Mouse (Mus musculus): ENCODE results near the gene Cenpm.

The Cenpm gene

DNA sequence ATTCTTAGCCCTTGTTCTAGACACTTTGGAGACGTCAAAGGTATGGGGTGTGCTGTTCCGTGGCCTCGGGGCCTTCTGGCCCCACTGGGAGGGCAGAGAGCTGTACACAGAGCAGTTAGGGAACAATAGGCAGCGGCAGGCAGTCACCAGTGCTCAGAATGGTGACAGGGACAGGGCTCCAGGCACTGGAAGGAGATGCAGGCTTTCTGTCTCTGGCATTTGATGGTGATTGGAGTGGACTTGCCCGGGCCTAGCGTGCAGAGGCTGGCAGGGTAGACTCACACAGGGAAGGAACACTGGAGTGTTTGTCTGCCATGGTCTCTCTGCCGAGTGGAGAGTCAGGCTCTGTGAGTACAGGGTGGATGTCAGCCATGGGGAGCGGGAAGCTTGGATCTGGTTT, 51.9 kb downstream of the Cenpm start:
- no peak for DNase-seq (ENCODE audit: low read depth)

DNA sequence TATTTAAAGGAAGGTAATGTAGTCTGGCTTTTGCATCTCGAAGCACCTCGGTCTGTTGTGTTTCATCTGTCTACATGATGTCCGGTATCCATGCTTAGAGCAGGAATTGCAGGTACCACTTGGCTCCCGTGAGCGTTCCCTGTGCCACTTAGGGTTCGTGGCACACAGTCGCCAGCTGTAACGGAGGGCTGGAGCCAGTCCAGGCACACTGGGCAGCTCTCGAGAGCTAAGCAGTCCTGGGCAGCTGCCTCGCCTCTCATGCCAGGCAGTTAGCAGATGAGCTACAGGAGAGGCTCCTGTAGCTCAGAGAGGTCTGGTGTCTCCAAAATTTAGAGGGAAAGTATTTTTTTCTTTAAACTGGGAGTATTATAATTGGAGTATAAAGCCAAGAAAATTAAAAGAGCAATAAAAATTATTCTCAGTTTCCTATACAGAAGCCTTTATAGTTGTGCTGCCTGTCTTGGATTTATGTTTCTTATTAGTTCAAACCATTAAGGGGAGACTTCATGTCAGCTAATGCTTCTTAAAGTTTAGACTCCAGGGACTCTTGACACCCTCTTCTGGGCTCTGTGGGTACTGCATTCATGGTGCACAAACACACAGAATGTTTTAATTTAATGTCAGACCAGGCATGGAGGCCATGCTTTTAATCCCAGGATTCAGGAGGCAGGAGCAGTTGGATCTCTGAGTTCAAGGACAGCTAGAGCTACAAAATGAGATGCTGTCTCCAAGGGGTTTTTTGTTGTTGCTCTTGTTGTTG, 55.9 kb downstream of the Cenpm start:
- DNase-seq (ENCODE audit: low read depth): peak; percentile 71

DNA sequence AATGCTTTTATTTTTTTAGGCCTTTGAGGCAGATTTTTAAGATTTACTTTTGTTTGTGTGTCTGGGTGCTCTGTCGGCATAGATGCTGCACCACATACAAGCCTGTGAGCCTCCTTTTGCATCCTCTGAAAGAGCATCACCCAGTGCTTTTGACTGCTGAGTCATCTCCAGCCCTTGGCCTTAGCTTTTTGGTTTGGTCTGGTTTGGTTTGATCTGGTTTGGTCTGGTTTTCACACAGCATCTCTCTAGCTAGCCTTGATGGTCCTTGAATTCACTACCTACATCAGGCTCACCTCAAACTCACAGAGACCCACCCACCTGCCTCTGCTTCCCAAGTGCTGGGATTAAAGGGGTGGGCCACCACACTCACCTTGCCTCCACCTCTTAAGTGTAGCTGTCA, 56.6 kb downstream of the Cenpm start:
- DNase-seq (ENCODE audit: low read depth): no peak

DNA sequence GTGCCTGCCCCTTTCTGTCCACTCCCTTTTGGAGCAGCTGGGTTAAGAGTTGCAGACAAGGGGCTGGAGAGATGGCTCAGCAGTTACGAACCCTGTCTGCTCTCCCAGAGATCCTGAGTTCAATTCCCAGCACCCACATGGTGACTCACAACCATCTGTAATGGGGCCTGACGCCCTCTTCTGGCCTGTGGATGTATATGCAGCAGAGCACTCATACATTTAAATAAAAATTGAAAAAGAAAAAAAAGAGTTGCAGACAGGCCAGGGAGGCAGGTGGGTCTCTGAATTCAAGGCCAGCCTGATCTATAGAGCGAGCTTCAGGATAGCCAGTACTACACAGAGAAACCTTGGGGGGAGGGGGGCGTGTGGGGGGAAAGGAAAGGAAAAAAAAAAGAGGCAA, 57.1 kb downstream of the Cenpm start:
- DNase-seq (ENCODE audit: low read depth): no peak

DNA sequence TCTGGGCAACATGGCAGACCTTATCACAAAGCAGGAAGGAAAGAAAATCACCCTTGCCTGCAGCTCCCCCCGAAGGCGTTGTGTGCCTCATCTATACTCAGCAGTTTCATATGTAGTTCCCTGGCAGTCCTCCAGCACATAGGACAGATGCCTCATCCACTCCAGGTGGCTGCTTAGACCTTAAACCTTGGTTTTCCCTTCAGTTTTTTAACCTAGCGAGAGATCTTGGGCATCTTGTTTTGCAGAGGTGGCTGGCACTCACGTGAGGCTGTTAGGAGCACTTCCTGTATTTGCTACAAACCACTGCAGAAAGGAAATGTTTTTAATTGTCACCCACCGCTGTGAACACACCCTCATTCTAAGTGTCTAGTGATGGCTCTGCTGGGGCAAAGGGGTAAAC, 57.6 kb downstream of the Cenpm start:
- DNase-seq (ENCODE audit: low read depth): peak; percentile 49

DNA sequence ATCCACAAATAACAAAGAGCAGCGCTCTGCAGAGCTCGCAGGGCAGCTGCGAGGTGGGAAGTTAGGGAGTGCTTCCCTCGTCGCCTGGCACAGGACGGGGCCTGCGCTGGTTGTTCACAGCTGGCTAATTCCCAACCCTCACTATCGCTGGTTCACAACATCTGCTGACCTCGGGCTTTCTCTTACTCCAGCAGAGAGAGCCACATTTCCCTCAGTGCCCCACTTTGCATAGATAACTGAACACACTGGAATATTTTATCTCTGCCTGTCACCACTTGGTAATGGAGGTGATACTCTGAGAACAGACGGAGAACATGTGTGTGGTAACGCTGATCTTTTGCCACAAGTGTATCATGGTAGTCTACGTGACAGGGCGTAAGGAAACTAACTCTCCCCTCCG, 58.4 kb downstream of the Cenpm start:
- DNase-seq (ENCODE audit: low read depth): peak; percentile 72

DNA sequence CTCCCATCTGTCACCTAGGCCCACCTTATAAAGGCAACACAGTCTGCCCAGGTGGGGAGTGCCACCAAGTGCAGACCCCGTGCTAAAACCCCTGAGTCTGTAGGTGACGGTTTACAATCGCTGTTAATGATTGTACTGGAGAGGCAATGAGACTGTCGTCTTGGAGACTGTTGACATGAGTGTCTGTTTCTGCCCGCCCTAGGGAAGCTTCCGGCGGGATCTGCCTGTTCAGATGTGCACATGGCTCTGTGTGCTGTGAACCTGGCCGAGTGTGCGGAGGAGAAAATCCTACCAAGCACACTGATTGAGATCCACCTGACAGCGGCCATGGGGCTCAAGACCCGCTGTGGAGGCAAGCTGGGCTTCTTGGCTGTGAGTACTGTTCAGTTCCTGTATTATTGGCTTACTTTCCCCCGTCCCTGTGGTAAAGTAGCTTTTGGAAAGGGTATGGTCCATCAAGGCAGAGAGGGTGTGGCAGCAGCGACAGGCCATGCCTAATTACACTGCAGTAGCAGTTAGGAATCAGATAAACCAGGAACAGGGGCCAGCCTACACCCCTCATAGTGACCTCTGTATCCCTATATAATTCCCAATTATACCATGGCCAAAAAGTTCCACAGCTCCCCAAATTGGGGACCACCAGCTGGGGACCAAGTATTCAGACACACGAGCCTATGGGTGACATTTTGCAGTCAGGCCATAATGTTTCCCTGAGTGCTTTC, 59.3 kb downstream of the Cenpm start:
- DNase-seq (ENCODE audit: low read depth): no peak

DNA sequence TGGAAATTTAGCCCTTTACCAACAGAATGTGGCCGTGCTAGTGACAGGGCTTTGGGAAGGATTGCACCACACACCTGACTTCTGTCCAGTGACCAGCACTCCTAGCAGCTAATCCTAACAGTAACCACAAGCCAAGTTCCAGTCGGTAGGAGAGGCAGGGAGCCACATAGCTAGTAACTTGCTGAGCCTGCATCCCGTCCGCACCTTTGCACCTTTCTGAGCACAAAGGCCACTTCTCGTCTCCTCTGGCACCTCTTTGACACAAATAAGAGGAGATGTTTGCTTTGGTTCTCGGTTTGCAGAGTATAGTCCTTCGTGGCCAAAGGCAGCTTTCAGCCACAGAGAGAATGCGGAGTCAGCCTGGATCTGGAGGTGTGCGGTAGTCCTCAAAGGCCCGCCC, 59.9 kb downstream of the Cenpm start:
- DNase-seq (ENCODE audit: low read depth): no peak

DNA sequence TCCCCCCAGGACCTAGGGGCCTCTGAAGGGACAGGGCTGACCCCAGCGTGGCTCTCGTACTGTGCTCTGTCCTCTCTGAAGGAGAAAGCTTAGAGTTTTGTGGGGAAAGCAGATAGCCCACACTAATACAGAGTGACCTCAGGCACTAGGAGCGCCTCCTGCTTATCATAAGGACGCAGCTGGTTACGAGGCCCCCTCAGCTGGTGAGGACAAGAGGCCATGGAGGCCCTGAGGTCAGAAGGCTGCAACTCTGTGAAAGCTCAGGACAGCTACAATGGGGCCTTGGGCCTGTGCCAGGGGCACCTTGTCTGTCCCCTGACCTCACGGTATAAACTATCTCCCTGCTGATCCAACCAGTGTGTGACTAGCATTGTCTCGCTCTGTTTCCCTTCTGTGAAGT, 60.4 kb downstream of the Cenpm start:
- DNase-seq (ENCODE audit: low read depth): peak; percentile 67

All from c-Kit-positive CD71-positive TER-119-negative erythroid progenitor cells, embryonic 14.5 days (primary cell).